Mouse (Mus musculus) right cerebral cortex, postnatal 4 days (tissue): ENCODE data around the gene Fam160b1.
A peak's percentile ranks its signal among the peaks of the same experiment; 100 is the strongest.

Experiments
- DNase-seq: peaks from one replicate; pipeline ENCODE4 v3.0.0-alpha.2; 2022

The Fam160b1 gene

GRCm38 (mm10) chr19:57349096-57349495 is 11.4 kb upstream of the Fam160b1 start:
- no peak for DNase-seq

- DNase-seq: no peak
These were observed 8.0 kb upstream of the Fam160b1 start for GRCm38 (mm10) chr19:57352337-57352935.

GRCm38 (mm10) chr19:57353228-57353627 is 7.3 kb upstream of the Fam160b1 start:
- no peak for DNase-seq

- no peak for DNase-seq
These were observed 6.4 kb upstream of the Fam160b1 start for GRCm38 (mm10) chr19:57354050-57354449.

GRCm38 (mm10) chr19:57354715-57355114 is 5.8 kb upstream of the Fam160b1 start:
- no peak for DNase-seq

- no peak for DNase-seq
These were observed 4.8 kb upstream of the Fam160b1 start for GRCm38 (mm10) chr19:57355451-57356251.

- DNase-seq: no peak
These were observed 4.2 kb upstream of the Fam160b1 start for GRCm38 (mm10) chr19:57356273-57356672.

- DNase-seq: no peak
These were observed 3.2 kb upstream of the Fam160b1 start for GRCm38 (mm10) chr19:57357244-57357643.

GRCm38 (mm10) chr19:57357811-57358210 is 2.7 kb upstream of the Fam160b1 start:
- DNase-seq: no peak

GRCm38 (mm10) chr19:57358322-57358721 is 2.2 kb upstream of the Fam160b1 start:
- DNase-seq: peak; percentile 69

- no peak for DNase-seq
These were observed 1.5 kb upstream of the Fam160b1 start for GRCm38 (mm10) chr19:57358836-57359598.

- DNase-seq: no peak
These were observed 666 bp upstream of the Fam160b1 start for GRCm38 (mm10) chr19:57359701-57360326.

- DNase-seq: peak; percentile 40
These were observed 855 bp downstream of the Fam160b1 start for GRCm38 (mm10) chr19:57361131-57361938.

GRCm38 (mm10) chr19:57361939-57362307 is 1.4 kb downstream of the Fam160b1 start:
- no peak for DNase-seq

- no peak for DNase-seq
These were observed 2.1 kb downstream of the Fam160b1 start for GRCm38 (mm10) chr19:57362586-57362985.

- no peak for DNase-seq
These were observed 2.6 kb downstream of the Fam160b1 start for GRCm38 (mm10) chr19:57363076-57363475.

- DNase-seq: no peak
These were observed 3.1 kb downstream of the Fam160b1 start for GRCm38 (mm10) chr19:57363538-57363937.

GRCm38 (mm10) chr19:57364942-57365673 is 4.6 kb downstream of the Fam160b1 start:
- no peak for DNase-seq

GRCm38 (mm10) chr19:57366007-57366406 is 5.5 kb downstream of the Fam160b1 start:
- no peak for DNase-seq

- DNase-seq: no peak
These were observed 6.1 kb downstream of the Fam160b1 start for GRCm38 (mm10) chr19:57366626-57367025.

GRCm38 (mm10) chr19:57367201-57367600 is 6.7 kb downstream of the Fam160b1 start:
- DNase-seq: no peak
